In genomic region chr5:25529529-25530421, GRCm38 (mm10) we compare ENCODE assay signal across 1 mouse cellular context.
TF ChIP-seq lines count a peak whose summit lies in the region.

No protein-coding gene starts in this region.

TF ChIP-seq in CH12.LX, 34 proteins besides CTCF, POLR2A, EP300 and RAD21 (continued from another document):
- peak; percentile 76 for TF ChIP-seq SIN3A (IDR thresholded peaks at IDR 0.05; ENCODE audit: low read length)
- peak; percentile 67 for TF ChIP-seq ETS1 (conservative IDR thresholded peaks at IDR 0.05; ENCODE audit: low read depth, low read length)
- TF ChIP-seq SMC3 (IDR thresholded peaks at IDR 0.05; ENCODE audit: low read depth, low read length) = no peak
- peak; percentile 78 for TF ChIP-seq MXI1 (IDR thresholded peaks at IDR 0.05; ENCODE audit: low read depth, low read length)
- peak; percentile 57; the same call in 1 of the 2 replicates for TF ChIP-seq RCOR1 (conservative IDR thresholded peaks at IDR 0.05; ENCODE audit: low read depth, low read length)
- TF ChIP-seq MAFK (IDR thresholded peaks at IDR 0.05; ENCODE audit: insufficient replicate concordance, low read length) = no peak
- TF ChIP-seq JUN (IDR thresholded peaks at IDR 0.05; ENCODE audit: insufficient read depth, low read depth, low read length) = no peak
- TF ChIP-seq CHD2 (IDR thresholded peaks at IDR 0.05; ENCODE audit: low read length) = peak; percentile 95
- TF ChIP-seq TCF12 (IDR thresholded peaks at IDR 0.05; ENCODE audit: low read depth, low read length) = peak; percentile 91
- 0 out of 2 replicates have a peak, but pooled peaks have one; percentile 22 for TF ChIP-seq ZKSCAN1 (IDR thresholded peaks at IDR 0.05; ENCODE audit: borderline replicate concordance, low read depth, low read length)
- peak; percentile 91 for TF ChIP-seq UBTF (IDR thresholded peaks at IDR 0.05; ENCODE audit: low read depth, low read length)
- no peak for TF ChIP-seq USF2 (conservative IDR thresholded peaks at IDR 0.05; ENCODE audit: low read depth, low read length)
- TF ChIP-seq MAX (IDR thresholded peaks at IDR 0.05; ENCODE audit: low read length) = peak; percentile 53
- TF ChIP-seq MEF2A (IDR thresholded peaks at IDR 0.05; ENCODE audit: borderline replicate concordance, low read depth, low read length) = peak; percentile 65
- TF ChIP-seq HCFC1 (IDR thresholded peaks at IDR 0.05; ENCODE audit: low read depth, low read length) = peak; percentile 67
- 0 out of 2 replicates have a peak, but pooled peaks have one; percentile 19 for TF ChIP-seq POLR2AphosphoS2 (IDR thresholded peaks at IDR 0.05; ENCODE audit: low read depth, low read length)
- TF ChIP-seq JUND (conservative IDR thresholded peaks at IDR 0.05; ENCODE audit: low read depth, low read length) = no peak
- peak; percentile 74 for TF ChIP-seq IRF4 (IDR thresholded peaks at IDR 0.05; ENCODE audit: low read depth, low read length)
